Mouse (Mus musculus) liver, adult 2 months (tissue): ENCODE measurements at regions not wholly inside any gene's neighbourhood (a gene's known extent, or its start where the extent isn't known, plus 50 kb on each side); places are given as distances from the start of the nearest gene placed in this dataset.

Experiments
- CTCF ChIP-seq: fragments of 200-500 bp; IDR thresholded peaks from 2 replicates; pipeline ENCODE4 v1.5.1; 2011; ENCODE audit warnings: low read depth, low read length, control low read depth
- POLR2A ChIP-seq: fragments of 200-500 bp; IDR thresholded peaks from 2 replicates; pipeline ENCODE4 v1.6.1; 2011; ENCODE audit warnings: low read length, control low read depth; ENCODE audit not compliant: insufficient read depth; ENCODE audit errors: extremely low read depth

DNA sequence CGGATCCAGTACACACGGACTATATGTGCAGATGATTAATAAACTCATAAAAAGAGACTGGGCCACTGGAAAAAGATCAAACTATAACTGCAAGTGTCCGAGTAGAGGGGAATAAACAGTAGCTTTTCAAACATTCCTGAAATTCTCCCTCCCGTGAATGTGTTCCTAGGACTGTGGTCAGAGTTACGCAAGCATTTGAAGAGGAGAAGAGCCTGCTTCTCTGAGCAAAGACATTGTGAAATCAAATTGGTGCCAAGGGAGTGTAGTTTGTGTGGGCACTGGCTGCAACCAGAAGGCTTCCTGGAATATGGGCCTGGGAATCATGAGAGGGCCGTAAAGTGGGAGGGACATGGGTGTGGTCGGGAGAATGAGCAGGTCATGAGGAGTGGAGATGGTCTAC, 78.3 kb upstream of the Stx18 start:
- no peak for TF ChIP-seq POLR2A
- TF ChIP-seq CTCF: no peak
